Mouse (Mus musculus): ENCODE results near the gene Zfp943.

Gene Zfp943

DNA sequence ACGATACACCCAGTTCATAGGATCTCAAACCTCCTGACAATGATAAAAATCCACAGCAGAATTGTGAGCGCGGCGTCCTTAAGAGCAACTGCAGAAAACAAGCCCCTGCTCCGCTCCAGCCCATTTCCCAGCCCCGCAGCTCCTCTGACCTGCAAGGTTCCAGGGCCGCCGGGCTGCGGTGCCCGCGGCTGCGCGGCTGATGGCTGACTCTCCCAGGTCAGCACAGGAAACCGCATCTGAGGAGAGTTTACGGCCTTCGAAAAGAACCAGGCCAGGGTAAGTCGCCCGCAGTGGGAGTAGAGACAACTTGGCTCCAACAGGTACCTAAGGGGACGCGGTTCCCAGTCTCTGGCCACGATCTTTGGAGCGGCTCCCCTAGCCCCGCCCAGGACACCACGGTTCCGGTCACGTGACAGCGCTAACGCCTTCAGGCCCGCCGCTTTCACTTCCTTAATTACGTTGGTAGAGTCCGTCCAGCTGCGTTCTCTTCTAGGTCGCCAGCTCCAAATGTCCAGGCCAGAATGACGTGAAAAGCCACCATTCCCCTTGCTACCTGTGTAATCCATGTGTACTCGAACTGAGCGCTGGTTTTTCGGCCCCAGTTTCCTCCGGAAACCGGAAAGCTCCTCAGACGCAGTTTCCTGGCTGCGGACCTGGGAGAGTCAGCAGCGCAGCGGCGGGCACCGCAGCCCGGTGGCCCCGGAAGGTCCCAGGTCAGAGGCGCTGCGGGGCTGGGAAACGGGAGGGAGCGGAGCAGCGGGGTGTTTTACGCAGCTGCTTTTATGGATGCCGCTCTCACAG lies at the start of gene Zfp943, which contains the start of gene Zfp942:
Gene Zfp943 (plus strand): TSS at position 446 of the 801 bp plus-strand sequence.
Gene Zfp942 (minus strand): TSS at position 358 of the 801 bp plus-strand sequence.
- DNase-seq = peak; percentile 70 to 78

DNA sequence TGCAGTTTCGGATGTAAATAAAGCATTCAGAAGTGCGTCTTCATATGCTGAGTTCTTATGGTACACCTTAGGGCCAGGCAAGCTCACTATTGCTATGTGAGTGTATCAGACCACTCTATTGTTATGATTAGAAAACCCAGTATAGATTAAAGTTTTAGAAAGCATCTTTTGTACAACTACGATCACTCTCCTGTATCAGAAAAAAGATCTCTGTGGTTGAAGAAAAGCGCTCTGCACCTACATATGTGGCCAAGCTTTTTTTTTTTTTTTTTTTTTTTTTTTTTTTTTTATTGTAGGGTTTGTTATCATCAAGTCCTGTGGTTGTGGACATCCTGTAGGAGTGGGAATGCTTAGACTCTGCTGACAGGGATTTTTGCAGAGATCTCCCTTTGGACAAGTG lies 950 bp downstream of the Zfp943 start:
- DNase-seq = no peak

DNA sequence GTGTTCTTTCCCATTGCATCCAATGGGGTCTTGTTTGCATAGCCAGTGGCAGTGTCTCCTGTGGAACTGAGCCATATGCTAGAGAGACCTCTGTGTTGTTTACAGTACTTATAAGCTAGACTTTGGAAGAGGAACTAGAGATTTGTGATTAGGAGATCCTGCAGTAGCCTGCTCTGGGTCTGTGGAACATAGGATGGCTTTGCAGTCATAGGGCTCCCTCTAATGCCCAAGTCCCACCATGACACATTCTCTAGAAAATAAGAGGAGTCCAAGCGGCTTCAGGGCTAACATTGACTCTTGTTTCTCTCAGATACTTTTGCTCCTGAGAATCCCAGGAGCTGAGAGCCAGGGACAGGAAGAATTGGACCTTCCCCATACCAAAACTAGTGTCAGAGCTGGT lies 73.2 kb downstream of the Zfp943 start:
- DNase-seq = peak in 1 of 2 experiments; percentile 5

DNA sequence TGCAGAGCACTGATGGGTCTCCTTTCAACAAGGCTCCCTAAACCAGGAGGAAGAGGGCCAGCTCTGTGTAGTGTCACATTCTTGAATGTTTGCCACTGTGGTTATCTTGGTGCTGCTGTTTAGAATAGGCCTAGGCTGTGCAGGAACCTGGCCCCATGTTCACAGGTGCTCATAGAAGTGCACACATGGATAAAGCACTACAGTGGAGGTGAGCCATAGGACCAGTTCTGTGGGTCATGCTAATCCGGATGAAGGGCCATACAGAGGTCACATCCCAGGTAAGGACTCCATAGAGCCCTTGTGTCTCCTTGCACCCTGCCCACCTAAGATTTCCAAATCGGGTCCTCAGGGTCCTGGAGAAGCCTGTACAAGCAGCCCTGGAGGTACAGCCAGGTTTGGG lies 87.1 kb downstream of the Zfp943 start:
- no peak for DNase-seq

DNA sequence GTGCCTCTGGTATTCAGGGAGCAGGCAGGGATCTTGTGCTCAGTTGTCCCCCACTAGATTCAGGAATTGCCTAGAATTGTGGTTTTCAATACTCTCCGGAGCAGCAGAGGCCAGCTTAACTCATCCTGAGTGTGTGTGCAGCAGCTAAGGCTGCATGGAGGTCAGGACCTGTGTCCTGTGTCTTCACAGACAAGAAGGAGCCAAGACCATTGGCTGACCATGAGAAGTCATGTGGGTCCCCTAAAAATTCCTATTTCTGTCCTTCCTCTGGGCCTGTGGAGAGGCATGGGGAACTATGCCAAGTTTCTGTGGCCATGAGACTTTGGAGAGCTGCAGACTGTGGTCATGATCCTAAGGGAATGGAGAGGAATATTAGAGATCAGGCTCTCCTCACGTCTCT lies 90.9 kb downstream of the Zfp943 start:
- no peak for DNase-seq

DNA sequence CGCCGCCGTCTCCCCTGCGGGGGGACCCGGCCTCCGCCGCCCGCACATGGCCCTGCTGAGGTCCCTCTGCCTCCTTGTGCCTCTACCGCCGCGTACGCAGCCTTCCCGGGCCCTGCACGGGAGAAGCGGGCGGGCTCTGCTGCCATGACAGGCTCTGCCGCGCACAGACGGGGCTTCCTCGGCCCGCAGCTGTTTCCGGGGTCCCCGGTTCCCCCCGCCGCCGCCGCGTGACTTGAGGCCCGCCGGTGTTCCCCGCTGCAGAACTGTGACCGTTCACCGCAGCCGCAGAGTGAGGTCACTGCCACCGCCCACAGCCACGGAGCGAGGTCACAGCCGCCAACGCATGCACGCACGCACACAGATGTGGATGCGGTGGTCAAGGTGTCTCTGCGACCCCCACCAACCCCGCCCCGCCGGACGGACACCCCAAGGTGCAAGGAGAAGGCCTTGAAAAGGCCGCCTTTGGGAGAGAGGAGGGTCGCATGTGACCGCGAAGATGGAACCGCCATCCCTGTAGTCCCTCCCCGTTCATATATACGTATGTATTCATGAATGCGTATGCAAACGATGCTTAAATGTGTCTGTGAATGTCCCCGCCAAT lies 118.8 kb downstream of the Zfp943 start:
- DNase-seq = peak; percentile 72 to 79

DNA sequence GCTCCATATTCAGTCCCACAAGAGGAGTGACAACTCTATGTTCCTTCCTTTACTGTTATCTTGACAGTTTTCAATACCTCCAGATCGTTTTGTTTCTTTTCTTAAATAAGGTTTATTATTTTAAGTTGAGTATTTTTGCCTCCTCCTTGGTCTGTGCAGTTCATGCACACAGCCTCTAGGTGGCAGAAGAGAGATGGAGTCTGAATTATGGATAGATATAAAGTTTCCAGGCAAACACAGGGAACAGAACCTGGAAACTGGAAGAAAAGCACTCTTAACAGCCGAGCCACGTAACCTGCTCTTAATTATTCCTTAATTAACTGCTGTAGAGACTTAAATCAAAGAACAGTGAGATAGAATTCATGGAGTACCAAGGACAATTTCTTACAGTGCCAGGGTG lies 120.9 kb downstream of the Zfp943 start:
- peak; percentile 39 to 56 for DNase-seq

DNA sequence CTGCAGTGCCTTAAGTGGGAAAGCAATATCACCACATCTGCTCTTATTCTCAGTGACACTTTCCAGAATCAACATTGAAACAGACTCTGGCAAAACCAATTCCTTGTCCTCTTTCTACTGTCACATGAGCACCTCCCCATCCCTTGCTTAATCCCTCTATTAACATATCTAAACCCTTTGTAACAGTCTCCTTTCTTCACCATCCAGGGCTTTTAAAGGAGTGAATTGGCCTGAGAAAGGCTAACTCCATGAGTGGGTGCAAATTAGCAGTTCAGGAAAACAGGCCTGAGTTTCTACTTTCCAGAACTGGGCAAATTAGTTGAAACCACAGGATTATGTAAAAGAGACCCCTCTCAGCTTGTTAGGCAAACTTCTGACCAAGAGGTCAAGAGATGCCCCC lies 156.4 kb downstream of the Zfp943 start:
- DNase-seq = no peak
